Mouse (Mus musculus): Measurements from ENCODE around the gene Prkce. TPM values are rescaled to one million over a fixed set of nuclear protein-coding genes. Genes with fewer than 3 reads are reported as not detected.

The Prkce gene
- total RNA-seq, 1 experiment = 1.7 TPM

DNA sequence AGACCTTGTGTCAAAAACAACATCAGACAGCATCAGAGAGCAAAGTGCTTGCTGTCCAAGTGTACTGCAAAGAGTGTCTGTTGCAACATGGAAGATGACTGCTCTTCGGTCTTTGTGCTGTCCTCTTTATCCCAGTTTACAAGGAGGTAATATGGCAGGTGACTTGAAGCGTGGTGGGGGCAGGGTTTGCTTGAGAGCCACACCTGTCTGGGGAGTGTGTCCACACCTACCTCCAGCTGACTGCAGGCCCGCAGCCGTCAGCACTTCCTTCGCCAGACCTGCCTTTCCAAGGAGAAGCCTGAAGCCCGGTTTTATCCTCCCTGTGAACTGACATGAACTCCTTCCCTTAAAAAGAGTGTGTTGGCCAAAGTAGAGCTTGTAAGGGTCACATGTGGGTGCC lies 458.9 kb downstream of the Prkce start:
- in situ Hi-C loops (cut with MboI; ENCODE audit: low sequenced_read_pairs in 2 of 2, unreplicated experiment in 2 of 2) = no loop called here
- DNase-seq (ENCODE audit: low read depth, low spot score) = no peak
- H3K27ac ChIP-seq (ENCODE audit: insufficient read depth, low read depth, low read length, poor library complexity, severe bottlenecking) = no peak overlapping the region; the same call in 1 of the 2 replicates

GRCm38 (mm10) chr17:86633131-86633530 lies 465.5 kb downstream of the Prkce start:
- DNase-seq (ENCODE audit: low read depth, low spot score) = no peak
- no peak for TF ChIP-seq CHD2 (IDR thresholded peaks at IDR 0.05; ENCODE audit: low read depth, low read length)
- TF ChIP-seq MAFK (IDR thresholded peaks at IDR 0.05; ENCODE audit: insufficient read depth, low read depth, low read length) = no peak
- no peak for TF ChIP-seq ZNF384 (IDR thresholded peaks at IDR 0.05; ENCODE audit: low read depth, low read length)
- TF ChIP-seq ZC3H11A (IDR thresholded peaks at IDR 0.05; ENCODE audit: borderline replicate concordance, low read depth, low read length) = no peak
- TF ChIP-seq HCFC1 (IDR thresholded peaks at IDR 0.05; ENCODE audit: borderline replicate concordance, insufficient read depth, low read length) = no peak
- no peak overlapping the region for H3K9ac ChIP-seq (ENCODE audit: insufficient read depth, low read depth, low read length, poor library complexity, severe bottlenecking)
- H3K4me1 ChIP-seq (ENCODE audit: control insufficient read depth in 2 of 2, insufficient read depth in 2 of 2, low read length in 2 of 2, poor library complexity in 1 of 2) = no peaks in the 10 kb centered on the region; a peak in 1 of 4 replicates
- in situ Hi-C loops (cut with MboI; ENCODE audit: low sequenced_read_pairs in 2 of 2, unreplicated experiment in 2 of 2) = no loop called here
- H3K36me3 ChIP-seq (ENCODE audit: control insufficient read depth, insufficient read depth, low read length, poor library complexity, severe bottlenecking) = no peaks in the 10 kb centered on the region
- no peaks in the 10 kb centered on the region for H3K9me3 ChIP-seq (ENCODE audit: control insufficient read depth, insufficient read depth, low read depth, low read length)
- H3K4me3 ChIP-seq (ENCODE audit: insufficient read depth in 1 of 2, low read depth in 1 of 2, low read length in 2 of 2, poor library complexity in 1 of 2, severe bottlenecking in 1 of 2) = no peak overlapping the region
- H3K27ac ChIP-seq (ENCODE audit: insufficient read depth, low read depth, low read length, poor library complexity, severe bottlenecking) = no peak overlapping the region

More for the DNA sequence above, 458.9 kb downstream of the Prkce start:
- H3K9ac ChIP-seq (ENCODE audit: insufficient read depth, low read depth, low read length, poor library complexity, severe bottlenecking) = no peak overlapping the region
- no peak overlapping the region for H3K4me3 ChIP-seq (ENCODE audit: insufficient read depth in 1 of 2, low read depth in 1 of 2, low read length in 2 of 2, poor library complexity in 1 of 2, severe bottlenecking in 1 of 2)
- peaks cover 0 to 6% of the 10 kb centered on the region in 2 experiments; a peak in 2 of 4 replicates for H3K4me1 ChIP-seq (ENCODE audit: control insufficient read depth in 2 of 2, insufficient read depth in 2 of 2, low read length in 2 of 2, poor library complexity in 1 of 2)
- TF ChIP-seq ZNF384 (IDR thresholded peaks at IDR 0.05; ENCODE audit: low read depth, low read length) (no peak), HCFC1 (IDR thresholded peaks at IDR 0.05; ENCODE audit: borderline replicate concordance, insufficient read depth, low read length) (no peak), MAFK (IDR thresholded peaks at IDR 0.05; ENCODE audit: insufficient read depth, low read depth, low read length) (no peak), ZC3H11A (IDR thresholded peaks at IDR 0.05; ENCODE audit: borderline replicate concordance, low read depth, low read length) (no peak), CHD2 (IDR thresholded peaks at IDR 0.05; ENCODE audit: low read depth, low read length) (no peak)
- H3K36me3 ChIP-seq (ENCODE audit: control insufficient read depth, insufficient read depth, low read length, poor library complexity, severe bottlenecking) = no peaks in the 10 kb centered on the region
- no peaks in the 10 kb centered on the region for H3K9me3 ChIP-seq (ENCODE audit: control insufficient read depth, insufficient read depth, low read depth, low read length)

DNA sequence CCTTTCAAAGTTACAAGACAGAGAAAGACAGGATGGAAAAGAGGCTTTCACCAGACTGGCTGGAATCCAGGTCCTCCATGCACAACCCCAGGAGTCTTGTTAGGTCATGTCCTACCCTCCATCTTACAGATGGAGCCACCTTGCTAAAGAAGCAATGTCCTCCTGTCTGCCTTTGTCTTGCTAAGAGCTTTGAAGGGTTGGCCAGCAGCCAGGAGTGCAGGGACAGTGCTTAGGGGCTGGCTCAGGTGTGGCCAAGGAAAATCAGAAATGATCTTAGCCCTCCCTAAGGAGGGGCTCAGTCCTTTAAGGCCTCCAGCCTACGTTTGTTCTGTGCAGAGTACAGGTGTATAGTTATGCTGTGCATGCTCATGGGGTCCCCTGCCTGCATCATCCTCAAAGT lies 469.7 kb downstream of the Prkce start:
- Histone ChIP-seq H3K27ac (ENCODE audit: insufficient read depth, low read depth, low read length, poor library complexity, severe bottlenecking) (no peak overlapping the region), H3K4me1 (ENCODE audit: control insufficient read depth in 2 of 2, insufficient read depth in 2 of 2, low read length in 2 of 2, poor library complexity in 1 of 2) (0 out of 4 replicates have a peak, but pooled peaks cover 0 to 2% of the 10 kb centered on the region in 2 experiments), H3K9me3 (ENCODE audit: control insufficient read depth, insufficient read depth, low read depth, low read length) (no peaks in the 10 kb centered on the region), H3K36me3 (ENCODE audit: control insufficient read depth, insufficient read depth, low read length, poor library complexity, severe bottlenecking) (no peaks in the 10 kb centered on the region), H3K4me3 (ENCODE audit: insufficient read depth in 1 of 2, low read depth in 1 of 2, low read length in 2 of 2, poor library complexity in 1 of 2, severe bottlenecking in 1 of 2) (no peak overlapping the region), H3K9ac (ENCODE audit: insufficient read depth, low read depth, low read length, poor library complexity, severe bottlenecking) (no peak overlapping the region)
- DNase-seq (ENCODE audit: low read depth, low spot score) = no peak
- TF ChIP-seq ZC3H11A (IDR thresholded peaks at IDR 0.05; ENCODE audit: borderline replicate concordance, low read depth, low read length) (no peak), ZNF384 (IDR thresholded peaks at IDR 0.05; ENCODE audit: low read depth, low read length) (no peak), MAFK (IDR thresholded peaks at IDR 0.05; ENCODE audit: insufficient read depth, low read depth, low read length) (no peak), CHD2 (IDR thresholded peaks at IDR 0.05; ENCODE audit: low read depth, low read length) (no peak), HCFC1 (IDR thresholded peaks at IDR 0.05; ENCODE audit: borderline replicate concordance, insufficient read depth, low read length) (no peak)
- in situ Hi-C loops (cut with MboI; ENCODE audit: low sequenced_read_pairs in 2 of 2, unreplicated experiment in 2 of 2) = no loop called here

DNA sequence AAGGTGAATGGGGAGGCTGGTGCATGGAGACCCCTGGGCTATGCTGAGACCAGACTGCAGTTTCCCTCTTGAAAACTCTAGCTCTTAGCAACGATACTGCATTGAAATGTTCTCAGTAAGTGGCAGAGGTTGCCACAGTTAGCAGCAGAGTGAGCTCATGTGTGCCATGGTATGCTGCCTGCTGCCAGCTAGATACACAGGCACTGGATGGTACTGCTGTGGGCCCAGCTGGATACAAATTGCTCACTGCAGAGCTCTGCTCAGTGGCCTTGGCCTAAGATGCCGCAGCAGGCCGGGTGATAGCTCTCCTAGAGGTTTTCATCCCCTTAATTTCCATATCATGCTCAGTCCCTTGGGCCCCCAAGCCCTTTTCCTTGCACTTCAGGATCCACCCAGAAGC lies 471.7 kb downstream of the Prkce start:
- TF ChIP-seq ZC3H11A (IDR thresholded peaks at IDR 0.05; ENCODE audit: borderline replicate concordance, low read depth, low read length) (no peak), HCFC1 (IDR thresholded peaks at IDR 0.05; ENCODE audit: borderline replicate concordance, insufficient read depth, low read length) (no peak), CHD2 (IDR thresholded peaks at IDR 0.05; ENCODE audit: low read depth, low read length) (no peak)
- 0 out of 4 replicates have a peak, but pooled peaks cover 0 to 2% of the 10 kb centered on the region in 2 experiments for H3K4me1 ChIP-seq (ENCODE audit: control insufficient read depth in 2 of 2, insufficient read depth in 2 of 2, low read length in 2 of 2, poor library complexity in 1 of 2)
- no peaks in the 10 kb centered on the region for H3K36me3 ChIP-seq (ENCODE audit: control insufficient read depth, insufficient read depth, low read length, poor library complexity, severe bottlenecking)
- DNase-seq (ENCODE audit: low read depth, low spot score) = no peak
- in situ Hi-C loops (cut with MboI; ENCODE audit: low sequenced_read_pairs in 2 of 2, unreplicated experiment in 2 of 2) = no loop called here
- H3K9ac ChIP-seq (ENCODE audit: insufficient read depth, low read depth, low read length, poor library complexity, severe bottlenecking) = no peak overlapping the region
- no peak overlapping the region for H3K4me3 ChIP-seq (ENCODE audit: insufficient read depth in 1 of 2, low read depth in 1 of 2, low read length in 2 of 2, poor library complexity in 1 of 2, severe bottlenecking in 1 of 2)
- no peaks in the 10 kb centered on the region for H3K9me3 ChIP-seq (ENCODE audit: control insufficient read depth, insufficient read depth, low read depth, low read length)
- H3K27ac ChIP-seq (ENCODE audit: insufficient read depth, low read depth, low read length, poor library complexity, severe bottlenecking) = no peak overlapping the region

DNA sequence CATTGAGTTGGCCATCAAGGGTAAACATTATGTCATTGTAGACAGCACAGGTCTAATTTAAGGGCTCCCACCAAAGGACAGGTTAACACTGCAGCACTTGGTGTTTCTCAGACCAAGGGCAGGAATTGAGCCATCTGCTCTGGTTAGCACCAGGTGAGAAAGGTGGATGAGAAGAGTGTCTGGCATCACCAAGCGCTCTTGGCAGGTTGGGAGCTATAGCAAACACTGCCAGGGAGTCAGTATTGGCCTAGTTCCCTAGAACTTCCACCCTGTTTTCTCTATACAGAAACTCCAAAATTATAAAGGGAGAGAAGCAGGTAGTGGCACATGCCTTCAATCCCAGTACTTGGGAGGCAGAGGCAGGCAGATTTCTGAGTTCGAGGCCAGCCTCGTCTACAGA lies 479.6 kb downstream of the Prkce start:
- Histone ChIP-seq H3K27ac (ENCODE audit: insufficient read depth, low read depth, low read length, poor library complexity, severe bottlenecking) (no peak overlapping the region), H3K9me3 (ENCODE audit: control insufficient read depth, insufficient read depth, low read depth, low read length) (no peaks in the 10 kb centered on the region), H3K4me3 (ENCODE audit: insufficient read depth in 1 of 2, low read depth in 1 of 2, low read length in 2 of 2, poor library complexity in 1 of 2, severe bottlenecking in 1 of 2) (no peak overlapping the region), H3K4me1 (ENCODE audit: control insufficient read depth in 2 of 2, insufficient read depth in 2 of 2, low read length in 2 of 2, poor library complexity in 1 of 2) (0 out of 4 replicates have a peak, but pooled peaks cover 0 to under 1% of the 10 kb centered on the region in 2 experiments), H3K36me3 (ENCODE audit: control insufficient read depth, insufficient read depth, low read length, poor library complexity, severe bottlenecking) (no peaks in the 10 kb centered on the region), H3K9ac (ENCODE audit: insufficient read depth, low read depth, low read length, poor library complexity, severe bottlenecking) (no peak overlapping the region)
- in situ Hi-C loops (cut with MboI; ENCODE audit: low sequenced_read_pairs in 2 of 2, unreplicated experiment in 2 of 2) = no loop called here
- DNase-seq (ENCODE audit: low read depth, low spot score) = no peak
- no peak for TF ChIP-seq MAFK (IDR thresholded peaks at IDR 0.05; ENCODE audit: insufficient read depth, low read depth, low read length)
- TF ChIP-seq HCFC1 (IDR thresholded peaks at IDR 0.05; ENCODE audit: borderline replicate concordance, insufficient read depth, low read length) = no peak
- TF ChIP-seq ZC3H11A (IDR thresholded peaks at IDR 0.05; ENCODE audit: borderline replicate concordance, low read depth, low read length) = no peak
- no peak for TF ChIP-seq CHD2 (IDR thresholded peaks at IDR 0.05; ENCODE audit: low read depth, low read length)
- TF ChIP-seq ZNF384 (IDR thresholded peaks at IDR 0.05; ENCODE audit: low read depth, low read length) = no peak
